Mouse (Mus musculus): ENCODE data around the gene Pde10a. TPM values are rescaled to one million over a fixed set of nuclear protein-coding genes. Genes with fewer than 3 reads are reported as not detected.
A peak's percentile ranks its signal among the peaks of the same experiment; 100 is the strongest.

Gene Pde10a
- polyA plus RNA-seq, 1 experiment: 26.2 TPM

DNA sequence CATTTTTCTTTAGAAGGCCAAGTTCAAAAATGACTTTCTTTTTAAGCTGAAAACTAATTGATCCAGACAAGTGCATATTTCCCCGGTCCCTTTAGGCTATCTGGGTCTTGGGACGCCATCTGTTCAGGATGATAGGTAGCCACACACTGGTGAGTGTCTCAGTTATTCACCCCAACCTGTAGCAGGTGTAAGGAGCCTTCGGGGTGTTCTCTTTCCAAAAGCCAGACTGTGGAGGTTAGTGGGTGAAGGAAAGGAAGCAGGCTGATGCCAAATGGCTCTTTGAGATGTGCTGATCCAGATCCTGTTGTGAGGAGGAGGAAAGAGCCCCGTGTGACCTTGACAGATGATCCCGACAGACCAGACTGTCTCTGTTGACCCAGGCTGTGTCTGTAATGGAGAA is 448.2 kb downstream of the Pde10a start:
- no peak for TF ChIP-seq POLR2A (IDR thresholded peaks at IDR 0.05; ENCODE audit: control insufficient read depth, low read depth, low read length)
- TF ChIP-seq CTCF (IDR thresholded peaks at IDR 0.05; ENCODE audit: control insufficient read depth, insufficient read depth, insufficient replicate concordance, low read depth, low read length): no peak
- no peaks in the 10 kb centered on the region for H3K4me1 ChIP-seq (ENCODE audit: control insufficient read depth, insufficient read depth, low read length)
- no peak overlapping the region for H3K27ac ChIP-seq (ENCODE audit: control insufficient read depth, insufficient read depth, low read depth, low read length)
- H3K27me3 ChIP-seq (ENCODE audit: control insufficient read depth, insufficient read depth, low read length): no peaks in the 10 kb centered on the region
- no peak overlapping the region for H3K4me3 ChIP-seq (ENCODE audit: control insufficient read depth, low read depth, low read length)
- peaks cover 1% of the 10 kb centered on the region; the same call in 1 of the 2 replicates for H3K36me3 ChIP-seq (ENCODE audit: control insufficient read depth, insufficient read depth, low read length)

DNA sequence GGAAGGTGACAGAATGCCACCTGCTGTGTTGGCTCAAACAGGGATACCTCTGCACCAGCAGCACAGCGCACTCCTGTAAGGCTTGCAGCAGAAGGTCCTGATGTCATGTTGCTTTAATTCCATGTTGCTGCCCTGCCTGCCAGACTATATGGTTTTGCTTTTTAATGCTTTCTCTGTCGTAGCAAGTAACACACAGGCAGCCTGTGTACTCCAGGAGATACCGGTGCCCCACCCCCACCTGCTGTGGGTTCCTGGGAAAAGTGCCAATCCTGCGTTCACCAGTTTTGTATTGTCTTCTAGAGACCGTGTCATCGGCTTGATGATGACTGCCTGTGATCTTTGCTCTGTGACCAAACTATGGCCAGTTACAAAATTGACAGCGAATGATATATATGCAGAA is 449.3 kb downstream of the Pde10a start:
- peaks cover 1% of the 10 kb centered on the region; the same call in 1 of the 2 replicates for H3K36me3 ChIP-seq (ENCODE audit: control insufficient read depth, insufficient read depth, low read length)
- TF ChIP-seq CTCF (IDR thresholded peaks at IDR 0.05; ENCODE audit: control insufficient read depth, insufficient read depth, insufficient replicate concordance, low read depth, low read length): no peak
- TF ChIP-seq POLR2A (IDR thresholded peaks at IDR 0.05; ENCODE audit: control insufficient read depth, low read depth, low read length): no peak
- no peak overlapping the region for H3K27ac ChIP-seq (ENCODE audit: control insufficient read depth, insufficient read depth, low read depth, low read length)
- H3K27me3 ChIP-seq (ENCODE audit: control insufficient read depth, insufficient read depth, low read length): no peaks in the 10 kb centered on the region
- H3K4me1 ChIP-seq (ENCODE audit: control insufficient read depth, insufficient read depth, low read length): no peaks in the 10 kb centered on the region
- H3K4me3 ChIP-seq (ENCODE audit: control insufficient read depth, low read depth, low read length): no peak overlapping the region

DNA sequence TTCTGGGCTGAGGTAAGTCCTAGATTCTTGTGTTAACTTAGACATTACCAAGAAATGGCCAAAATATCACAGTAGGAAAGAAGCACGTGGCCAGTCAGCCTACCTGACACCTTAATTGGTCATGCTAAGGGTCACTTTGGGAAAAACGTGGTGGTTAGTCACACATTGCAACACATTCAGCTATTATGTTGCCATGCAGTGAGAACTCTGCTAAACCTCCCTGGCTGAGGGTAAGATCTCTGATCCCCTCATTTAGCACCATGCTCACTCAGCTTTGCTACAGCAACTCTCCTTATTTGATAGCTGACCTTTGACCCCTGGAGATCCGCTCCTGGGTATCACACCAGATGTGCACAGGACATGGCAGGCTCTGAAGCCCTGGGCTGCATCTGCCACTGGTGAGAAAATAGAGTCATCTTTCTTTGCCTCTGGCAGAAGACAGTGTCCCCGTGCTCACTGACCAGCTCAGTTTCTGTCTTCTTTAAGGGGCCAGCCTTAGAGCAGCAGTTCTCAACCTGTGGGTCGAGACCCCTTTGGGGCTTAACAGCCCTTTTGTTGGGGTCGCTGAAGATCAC is 449.7 kb downstream of the Pde10a start:
- Histone ChIP-seq H3K36me3 (ENCODE audit: control insufficient read depth, insufficient read depth, low read length) (no peaks in the 10 kb centered on the region; the same call in 1 of the 2 replicates), H3K27ac (ENCODE audit: control insufficient read depth, insufficient read depth, low read depth, low read length) (no peak overlapping the region), H3K27me3 (ENCODE audit: control insufficient read depth, insufficient read depth, low read length) (no peaks in the 10 kb centered on the region), H3K4me3 (ENCODE audit: control insufficient read depth, low read depth, low read length) (no peak overlapping the region), H3K4me1 (ENCODE audit: control insufficient read depth, insufficient read depth, low read length) (no peaks in the 10 kb centered on the region)
- TF ChIP-seq POLR2A (IDR thresholded peaks at IDR 0.05; ENCODE audit: control insufficient read depth, low read depth, low read length): no peak
- TF ChIP-seq CTCF (IDR thresholded peaks at IDR 0.05; ENCODE audit: control insufficient read depth, insufficient read depth, insufficient replicate concordance, low read depth, low read length): no peak

DNA sequence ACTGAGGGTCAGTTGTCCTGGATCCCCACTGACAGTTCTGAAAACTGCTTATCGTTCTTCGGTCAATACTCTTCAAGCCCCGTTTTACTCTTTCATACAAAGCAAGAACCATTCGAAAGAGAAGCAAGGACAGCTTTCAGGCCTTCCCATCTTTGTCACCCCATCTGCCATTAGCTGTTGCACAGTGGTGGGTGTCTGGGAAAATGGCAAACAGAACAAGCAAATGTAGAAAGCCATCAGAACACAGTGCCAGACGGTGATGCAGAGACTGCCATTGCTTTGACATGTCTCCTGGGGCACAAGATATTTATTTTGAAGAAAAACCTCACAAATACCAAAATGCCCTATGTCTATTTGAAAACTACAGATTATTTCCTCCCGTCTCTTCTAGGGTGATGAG is 451.6 kb downstream of the Pde10a start:
- H3K4me1 ChIP-seq (ENCODE audit: control insufficient read depth, insufficient read depth, low read length): no peaks in the 10 kb centered on the region
- H3K27ac ChIP-seq (ENCODE audit: control insufficient read depth, insufficient read depth, low read depth, low read length): no peak overlapping the region
- no peaks in the 10 kb centered on the region for H3K36me3 ChIP-seq (ENCODE audit: control insufficient read depth, insufficient read depth, low read length)
- TF ChIP-seq POLR2A (IDR thresholded peaks at IDR 0.05; ENCODE audit: control insufficient read depth, low read depth, low read length): no peak
- no peak for TF ChIP-seq CTCF (IDR thresholded peaks at IDR 0.05; ENCODE audit: control insufficient read depth, insufficient read depth, insufficient replicate concordance, low read depth, low read length)
- no peak overlapping the region for H3K4me3 ChIP-seq (ENCODE audit: control insufficient read depth, low read depth, low read length)
- no peaks in the 10 kb centered on the region for H3K27me3 ChIP-seq (ENCODE audit: control insufficient read depth, insufficient read depth, low read length)

DNA sequence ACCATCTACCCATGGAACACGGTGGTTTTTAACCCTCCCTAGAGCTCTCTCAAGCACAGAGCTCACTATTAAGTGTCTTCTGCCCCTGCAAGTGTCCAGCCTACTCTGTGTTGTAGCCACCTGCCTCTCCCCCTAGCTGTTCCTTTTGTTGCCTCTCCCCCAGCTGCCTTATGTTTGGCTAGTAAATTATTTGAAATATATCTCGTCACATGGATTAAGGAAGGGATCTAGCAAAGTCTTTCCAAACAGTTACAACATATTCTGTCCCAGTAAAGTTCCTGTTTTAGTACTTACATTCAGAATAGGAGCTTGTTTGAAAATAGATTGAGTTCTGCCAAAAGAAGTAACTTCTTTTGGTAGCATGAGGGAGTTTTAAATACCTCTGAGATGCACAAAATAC is 452.1 kb downstream of the Pde10a start:
- H3K27me3 ChIP-seq (ENCODE audit: control insufficient read depth, insufficient read depth, low read length): no peaks in the 10 kb centered on the region
- no peak for TF ChIP-seq CTCF (IDR thresholded peaks at IDR 0.05; ENCODE audit: control insufficient read depth, insufficient read depth, insufficient replicate concordance, low read depth, low read length)
- no peak overlapping the region for H3K27ac ChIP-seq (ENCODE audit: control insufficient read depth, insufficient read depth, low read depth, low read length)
- no peaks in the 10 kb centered on the region for H3K4me1 ChIP-seq (ENCODE audit: control insufficient read depth, insufficient read depth, low read length)
- H3K4me3 ChIP-seq (ENCODE audit: control insufficient read depth, low read depth, low read length): no peak overlapping the region
- H3K36me3 ChIP-seq (ENCODE audit: control insufficient read depth, insufficient read depth, low read length): no peaks in the 10 kb centered on the region

DNA sequence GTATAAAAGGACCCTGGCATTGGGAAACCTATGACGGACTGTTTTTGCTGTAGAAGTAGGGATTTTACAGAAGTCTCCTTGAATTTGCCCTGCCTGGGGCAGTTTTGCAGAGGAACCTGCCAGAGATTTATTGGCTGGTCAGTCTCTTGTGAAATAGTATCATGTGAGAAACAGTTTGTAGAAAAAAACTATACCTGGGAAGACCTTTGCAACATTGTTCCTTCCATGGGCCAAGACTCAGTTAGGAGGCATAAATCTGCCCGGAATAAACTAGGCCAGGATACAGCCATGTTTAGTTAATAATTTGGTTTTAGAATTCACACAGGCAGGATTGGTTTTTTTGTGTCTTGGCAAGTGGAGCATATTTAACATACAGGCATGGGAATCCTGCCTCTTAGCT is 458.4 kb downstream of the Pde10a start:
- peaks cover 3% of the 10 kb centered on the region; the same call in 1 of the 2 replicates for H3K36me3 ChIP-seq (ENCODE audit: control insufficient read depth, insufficient read depth, low read length)
- TF ChIP-seq CTCF (IDR thresholded peaks at IDR 0.05; ENCODE audit: control insufficient read depth, insufficient read depth, insufficient replicate concordance, low read depth, low read length) (no peak), POLR2A (IDR thresholded peaks at IDR 0.05; ENCODE audit: control insufficient read depth, low read depth, low read length) (no peak)
- no peak overlapping the region for H3K4me3 ChIP-seq (ENCODE audit: control insufficient read depth, low read depth, low read length)
- no peak overlapping the region for H3K27ac ChIP-seq (ENCODE audit: control insufficient read depth, insufficient read depth, low read depth, low read length)
- H3K27me3 ChIP-seq (ENCODE audit: control insufficient read depth, insufficient read depth, low read length): no peaks in the 10 kb centered on the region
- peaks cover 8% of the 10 kb centered on the region for H3K4me1 ChIP-seq (ENCODE audit: control insufficient read depth, insufficient read depth, low read length)

DNA sequence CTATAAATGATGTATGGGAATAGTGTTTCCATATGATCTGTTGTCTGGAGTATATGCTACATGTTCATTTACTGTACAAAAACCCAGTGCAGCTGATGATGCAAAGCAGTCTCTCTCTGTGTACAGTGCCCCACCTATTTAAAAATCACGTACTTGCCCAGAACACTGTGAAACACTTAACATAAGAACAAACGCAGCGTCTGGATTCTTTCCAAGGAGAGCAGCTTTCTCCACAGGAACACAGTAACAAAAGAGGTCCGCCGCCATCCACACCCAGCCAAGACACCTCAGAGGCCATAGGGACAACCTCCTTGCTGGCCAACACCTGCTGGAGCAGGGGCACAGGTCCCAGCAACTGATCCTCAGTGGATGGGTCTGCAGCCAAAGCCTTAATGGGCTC is 460.5 kb downstream of the Pde10a start:
- H3K4me3 ChIP-seq (ENCODE audit: control insufficient read depth, low read depth, low read length): peak overlapping the region; percentile 33
- no peak for TF ChIP-seq CTCF (IDR thresholded peaks at IDR 0.05; ENCODE audit: control insufficient read depth, insufficient read depth, insufficient replicate concordance, low read depth, low read length)
- TF ChIP-seq POLR2A (IDR thresholded peaks at IDR 0.05; ENCODE audit: control insufficient read depth, low read depth, low read length): no peak
- H3K27ac ChIP-seq (ENCODE audit: control insufficient read depth, insufficient read depth, low read depth, low read length): no peak overlapping the region
- H3K27me3 ChIP-seq (ENCODE audit: control insufficient read depth, insufficient read depth, low read length): no peaks in the 10 kb centered on the region
- peaks cover 3% of the 10 kb centered on the region for H3K36me3 ChIP-seq (ENCODE audit: control insufficient read depth, insufficient read depth, low read length)
- peaks cover 8% of the 10 kb centered on the region for H3K4me1 ChIP-seq (ENCODE audit: control insufficient read depth, insufficient read depth, low read length)

DNA sequence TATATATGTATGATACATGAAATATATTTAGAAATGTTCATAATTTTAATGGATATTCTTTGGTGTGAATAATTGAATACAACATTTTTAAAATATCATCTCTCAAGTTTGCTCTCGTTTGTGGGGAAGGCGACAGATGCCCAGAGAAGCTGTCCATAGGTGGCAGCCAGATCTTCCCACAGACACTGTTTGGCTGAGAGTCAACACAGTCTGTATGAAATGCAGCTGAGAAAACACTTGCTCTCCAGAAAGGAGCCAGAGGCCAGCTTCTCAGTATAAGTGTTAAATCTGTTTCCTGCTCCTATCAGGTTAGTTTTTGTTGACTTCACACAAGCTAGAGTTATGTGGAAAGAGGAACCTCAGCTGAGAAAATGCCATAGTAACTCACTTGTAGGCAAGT is 461.4 kb downstream of the Pde10a start:
- H3K36me3 ChIP-seq (ENCODE audit: control insufficient read depth, insufficient read depth, low read length): peaks cover 5% of the 10 kb centered on the region
- peak overlapping the region; percentile 83 for H3K4me3 ChIP-seq (ENCODE audit: control insufficient read depth, low read depth, low read length)
- H3K27ac ChIP-seq (ENCODE audit: control insufficient read depth, insufficient read depth, low read depth, low read length): no peak overlapping the region
- TF ChIP-seq CTCF (IDR thresholded peaks at IDR 0.05; ENCODE audit: control insufficient read depth, insufficient read depth, insufficient replicate concordance, low read depth, low read length): no peak
- no peak for TF ChIP-seq POLR2A (IDR thresholded peaks at IDR 0.05; ENCODE audit: control insufficient read depth, low read depth, low read length)
- H3K27me3 ChIP-seq (ENCODE audit: control insufficient read depth, insufficient read depth, low read length): no peaks in the 10 kb centered on the region
- H3K4me1 ChIP-seq (ENCODE audit: control insufficient read depth, insufficient read depth, low read length): peaks cover 8% of the 10 kb centered on the region
